Mouse (Mus musculus): ENCODE data around the gene Zfp609.
"Not testable (repeated sequence)": the region's sequence is repeated elsewhere in the genome, so short reads cannot be mapped to it uniquely, and the experiment has no call there.

The Zfp609 gene

DNA sequence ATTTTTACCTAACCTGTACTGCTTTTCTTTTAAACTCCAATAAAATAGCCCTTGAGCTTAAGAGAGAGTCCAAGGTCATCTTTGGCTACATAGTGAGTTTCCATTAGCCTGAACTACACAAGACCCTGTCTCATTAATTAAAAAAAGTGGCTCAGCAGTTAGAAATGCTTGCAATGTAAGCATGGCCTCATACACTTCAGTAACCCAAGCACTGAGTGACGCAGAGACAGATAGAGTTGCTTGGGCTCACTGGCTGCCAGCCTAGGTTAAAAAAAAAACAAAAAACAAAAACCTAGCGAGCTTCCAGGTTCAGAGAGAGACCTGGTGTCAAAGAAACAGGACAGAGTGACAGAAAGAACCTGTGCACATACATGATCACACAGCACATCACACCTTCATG lies 14.5 kb downstream of the Zfp609 start:
- DNase-seq (ENCODE audit: low read depth, low spot score), result no peak

- no peak for DNase-seq (ENCODE audit: low read depth, low spot score)
These were observed 15.6 kb downstream of the Zfp609 start for GRCm38 (mm10) chr9:65811784-65812183.

DNA sequence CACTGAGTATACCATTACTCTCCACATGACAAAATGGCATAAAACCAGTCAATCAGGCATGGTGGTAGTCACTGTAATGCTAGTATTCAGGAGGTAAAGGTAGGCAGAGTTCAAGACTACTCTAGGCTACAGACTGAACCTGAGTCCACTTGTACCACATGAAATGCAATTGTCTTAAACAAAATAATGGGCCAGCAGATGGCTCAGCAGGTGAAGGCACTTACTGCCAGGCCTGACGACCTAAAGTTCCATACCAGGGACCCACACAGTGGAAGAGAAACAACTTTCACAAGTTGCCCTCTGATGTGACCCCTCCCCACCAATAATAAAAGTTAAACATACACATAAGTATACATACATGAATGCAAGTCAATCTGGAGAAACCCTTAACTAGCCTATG lies 19.5 kb downstream of the Zfp609 start:
- no peak for DNase-seq (ENCODE audit: low read depth, low spot score)

DNA sequence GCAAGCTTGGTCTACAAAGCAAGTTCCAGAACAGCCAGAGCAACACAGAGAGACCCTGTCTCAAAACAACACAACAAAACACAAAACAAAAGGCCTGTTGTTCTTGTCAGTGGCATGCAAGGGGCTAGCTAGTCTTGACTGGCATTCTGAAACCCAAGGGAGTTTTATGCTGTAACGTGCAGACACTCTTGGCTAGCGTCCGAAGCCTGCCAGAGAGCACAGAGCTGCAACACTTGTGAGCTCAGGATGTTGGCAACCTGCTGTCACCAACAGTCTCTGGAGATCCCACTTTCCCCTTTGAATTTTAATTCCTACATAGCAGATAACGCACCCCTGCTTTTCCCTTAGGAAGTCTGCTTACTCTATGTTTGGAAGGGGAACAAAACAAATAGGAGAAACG lies 20.1 kb downstream of the Zfp609 start:
- DNase-seq (ENCODE audit: low read depth, low spot score), result no peak

GRCm38 (mm10) chr9:65799770-65800169 lies 27.6 kb downstream of the Zfp609 start:
- DNase-seq (ENCODE audit: low read depth, low spot score), result no peak

DNA sequence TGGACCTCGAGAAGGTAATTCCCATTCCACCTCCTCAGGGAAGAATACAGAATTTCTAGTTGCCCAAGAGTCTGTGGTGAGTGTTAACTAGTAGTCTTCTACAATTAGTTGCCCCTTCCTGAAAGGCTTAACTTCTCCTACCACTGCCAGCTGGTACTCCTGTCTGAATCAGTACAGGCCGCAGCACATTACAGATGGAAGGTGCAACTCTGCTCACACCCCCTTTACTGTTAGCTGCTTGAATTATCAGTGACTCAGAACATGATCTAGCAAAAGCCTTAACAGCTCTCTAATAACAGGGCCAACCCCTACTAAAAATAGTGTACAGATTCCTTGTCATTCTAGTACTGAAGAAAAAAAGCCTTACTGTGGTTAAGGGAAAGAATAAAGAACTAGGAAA lies 31.7 kb downstream of the Zfp609 start:
- no peak for DNase-seq (ENCODE audit: low read depth, low spot score)

DNA sequence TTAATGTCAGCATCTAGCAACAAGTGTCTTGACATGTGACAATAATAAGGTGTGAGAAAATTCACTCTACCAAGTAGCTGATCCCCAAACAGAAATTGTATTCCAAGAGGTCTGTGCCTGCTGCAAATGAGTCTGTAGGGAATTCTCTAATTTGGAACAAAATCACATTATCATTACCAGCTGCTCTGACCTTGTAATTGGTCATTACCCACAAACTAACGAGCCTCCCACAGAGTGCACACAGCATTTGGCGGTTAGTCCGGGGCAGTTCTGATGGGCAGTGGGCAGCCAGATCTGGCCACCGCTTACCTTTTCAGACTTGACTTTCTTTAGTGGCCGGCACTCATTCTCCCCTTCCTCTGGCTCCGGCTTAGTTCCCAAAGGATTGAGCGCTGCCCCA lies 33.1 kb downstream of the Zfp609 start:
- no peak for DNase-seq (ENCODE audit: low read depth, low spot score)

GRCm38 (mm10) chr9:65793506-65793905 lies 33.9 kb downstream of the Zfp609 start:
- no peak for DNase-seq (ENCODE audit: low read depth, low spot score)

GRCm38 (mm10) chr9:65793086-65793485 lies 34.3 kb downstream of the Zfp609 start:
- DNase-seq (ENCODE audit: low read depth, low spot score), result no peak

DNA sequence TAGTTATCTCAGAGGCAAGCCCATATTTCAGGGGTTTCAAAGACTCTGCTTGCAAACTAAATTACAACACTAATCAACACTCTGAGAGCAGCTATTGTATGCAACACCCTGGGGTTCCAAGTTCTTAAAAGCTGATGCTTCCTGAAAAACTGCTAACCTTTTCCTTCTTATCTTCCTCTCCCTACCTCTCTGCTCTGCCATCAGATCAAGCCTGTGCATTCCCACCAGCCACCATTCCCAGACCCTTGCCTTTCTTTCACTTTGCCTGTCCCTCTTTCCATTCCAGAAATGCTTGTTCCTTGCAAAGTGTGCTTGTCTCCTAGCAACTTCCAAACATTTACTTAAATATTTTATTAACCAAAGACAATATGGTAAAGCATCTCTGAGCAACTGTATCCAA lies 35.5 kb downstream of the Zfp609 start:
- DNase-seq (ENCODE audit: low read depth, low spot score), result no peak

GRCm38 (mm10) chr9:65791106-65791505 lies 36.3 kb downstream of the Zfp609 start:
- no peak for DNase-seq (ENCODE audit: low read depth, low spot score)

GRCm38 (mm10) chr9:65789788-65790187 lies 37.6 kb downstream of the Zfp609 start:
- DNase-seq (ENCODE audit: low read depth, low spot score), result no peak

DNA sequence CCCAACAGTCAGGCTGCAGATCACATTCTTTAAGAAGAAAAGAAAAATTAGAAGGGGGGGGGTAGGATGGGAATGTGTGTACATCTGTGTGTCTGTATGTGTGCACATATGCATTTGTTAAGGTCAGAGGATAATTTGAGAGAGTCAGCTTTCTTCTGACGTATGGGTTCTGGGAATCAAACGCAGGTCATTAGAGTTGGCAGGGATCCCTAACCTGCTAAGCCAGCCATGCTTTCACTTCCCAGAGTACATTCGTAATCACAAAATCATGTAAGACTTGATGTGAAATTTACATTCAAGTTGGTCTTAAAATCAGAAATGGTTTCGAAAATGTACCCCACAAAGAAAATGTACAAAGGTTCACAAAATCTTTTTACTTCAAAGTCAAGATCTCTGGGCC lies 38.8 kb downstream of the Zfp609 start:
- DNase-seq (ENCODE audit: low read depth, low spot score), result no peak

- no peak for DNase-seq (ENCODE audit: low read depth, low spot score)
These were observed 39.5 kb downstream of the Zfp609 start for GRCm38 (mm10) chr9:65787829-65788344.

- no peak for DNase-seq (ENCODE audit: low read depth, low spot score)
These were observed 40.2 kb downstream of the Zfp609 start for GRCm38 (mm10) chr9:65786885-65787787.

- no peak for DNase-seq (ENCODE audit: low read depth, low spot score)
These were observed 41.5 kb downstream of the Zfp609 start for GRCm38 (mm10) chr9:65785772-65786368.

DNA sequence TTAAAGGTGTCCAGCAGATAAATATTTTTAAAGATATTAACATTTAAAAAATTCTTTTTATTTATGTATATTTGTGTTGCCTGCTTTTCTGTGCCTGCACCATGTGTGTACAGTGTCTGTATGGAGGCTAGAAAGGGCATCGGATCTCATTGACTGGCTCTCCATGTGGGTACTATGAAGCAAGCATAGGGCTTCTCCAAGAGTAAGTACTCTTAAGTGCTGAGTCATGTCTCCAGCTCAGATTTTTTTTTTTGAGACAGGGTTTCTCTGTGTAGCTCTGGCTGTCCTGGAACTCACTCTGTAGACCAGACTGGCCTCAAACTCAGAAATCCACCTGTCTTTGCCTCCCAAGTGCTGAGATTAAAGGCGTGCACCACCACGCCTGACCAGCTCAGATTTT lies 47.7 kb downstream of the Zfp609 start:
- DNase-seq (ENCODE audit: low read depth, low spot score), result not testable (repeated sequence)

DNA sequence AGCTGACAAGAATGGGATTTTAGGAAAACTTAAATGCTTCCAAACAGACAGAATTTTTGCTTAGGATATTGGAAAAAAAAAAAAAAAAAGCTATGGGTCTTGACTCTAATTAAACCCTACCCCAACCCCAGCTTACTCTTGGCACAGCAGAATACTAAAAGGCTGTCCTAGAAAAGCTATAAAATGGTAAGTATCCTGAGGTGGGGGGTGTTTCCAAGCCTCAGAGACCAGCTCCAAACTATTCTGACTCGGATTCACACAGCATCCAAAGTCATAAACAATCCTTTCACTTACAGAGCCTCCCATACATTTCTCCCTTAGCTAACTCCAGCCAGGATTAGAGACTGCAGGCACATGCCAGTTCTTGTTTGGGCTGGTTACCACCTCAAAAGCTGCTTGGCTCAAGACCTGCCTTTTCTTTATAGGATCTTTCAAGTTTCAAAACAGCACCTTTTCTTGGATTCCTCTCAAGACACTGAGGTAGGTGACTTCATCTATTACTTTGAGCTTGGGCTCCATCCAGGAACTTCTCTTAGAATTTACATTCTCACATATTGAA lies 50.4 kb downstream of the Zfp609 start:
- DNase-seq (ENCODE audit: low read depth, low spot score), result no peak

DNA sequence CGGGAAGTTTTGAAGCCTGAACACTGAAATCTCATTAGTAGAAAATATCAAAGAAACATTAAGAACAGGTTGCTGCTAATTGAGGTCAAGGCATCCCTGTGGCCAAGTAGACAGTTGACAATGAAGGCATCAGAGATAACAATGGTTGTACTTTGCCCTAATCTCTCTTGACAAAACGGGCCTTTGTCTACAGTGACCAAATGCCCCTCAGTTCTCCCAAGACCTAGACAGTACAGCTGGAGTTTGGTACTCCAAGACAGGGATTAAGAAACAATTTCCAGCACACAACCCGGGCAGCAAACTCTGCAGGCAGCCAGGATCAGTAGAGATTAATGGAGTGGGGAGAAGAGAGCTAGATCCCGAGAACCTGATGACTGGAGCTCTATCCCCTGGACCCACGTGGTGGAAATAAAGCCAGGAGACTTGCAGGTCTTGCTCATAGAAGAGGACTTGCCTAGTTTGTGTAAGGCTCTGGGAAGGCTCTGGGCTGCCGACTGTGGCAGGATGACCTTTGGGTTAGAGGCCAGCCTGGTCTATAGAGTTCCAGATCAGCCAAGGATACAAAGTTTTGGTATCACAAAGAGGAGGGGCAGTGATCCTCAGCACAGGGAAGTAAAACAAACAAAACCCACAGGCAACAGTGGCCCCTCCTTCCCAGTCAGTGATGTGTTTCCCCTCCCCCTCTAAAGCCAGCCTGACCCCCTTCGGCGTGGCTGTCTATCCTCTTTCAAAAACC lies 51.1 kb downstream of the Zfp609 start:
- DNase-seq (ENCODE audit: low read depth, low spot score), result no peak

DNA sequence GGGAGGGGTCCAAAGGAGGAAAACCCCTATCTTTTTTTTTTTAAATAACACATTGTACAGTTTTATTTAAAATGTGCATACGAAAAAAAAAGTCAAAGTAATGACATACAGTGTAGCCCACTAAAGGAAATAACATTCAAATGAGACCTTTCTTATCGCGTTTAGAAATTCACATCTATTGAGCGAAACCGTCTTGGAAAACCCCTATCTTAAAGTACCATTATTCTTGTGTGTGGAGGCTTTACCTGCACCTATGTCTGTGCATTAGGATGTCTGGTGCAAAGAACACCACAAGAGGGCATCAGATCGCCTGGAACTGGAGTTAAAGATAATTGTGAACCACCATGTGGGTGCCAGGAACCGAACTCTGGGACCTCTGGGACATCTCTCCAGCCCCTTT lies 53.6 kb downstream of the Zfp609 start:
- no peak for DNase-seq (ENCODE audit: low read depth, low spot score)

GRCm38 (mm10) chr9:65771011-65771664 lies 56.2 kb downstream of the Zfp609 start:
- DNase-seq (ENCODE audit: low read depth, low spot score), result no peak

Measured in WW6 (cell line).